Mouse (Mus musculus) thymus, postnatal 10 days (tissue): ENCODE results near the gene Sp3.
A peak's percentile ranks its signal among the peaks of the same experiment; 100 is the strongest.
"Not testable (repeated sequence)": the region's sequence is repeated elsewhere in the genome, so short reads cannot be mapped to it uniquely, and the experiment has no call there.

Experiments
- DNase-seq, 2 experiments: peaks; one replicate each; pipeline ENCODE4 v3.0.0; 2021; ENCODE audit warnings: low spot score in 2 of 2

Gene Sp3

DNA sequence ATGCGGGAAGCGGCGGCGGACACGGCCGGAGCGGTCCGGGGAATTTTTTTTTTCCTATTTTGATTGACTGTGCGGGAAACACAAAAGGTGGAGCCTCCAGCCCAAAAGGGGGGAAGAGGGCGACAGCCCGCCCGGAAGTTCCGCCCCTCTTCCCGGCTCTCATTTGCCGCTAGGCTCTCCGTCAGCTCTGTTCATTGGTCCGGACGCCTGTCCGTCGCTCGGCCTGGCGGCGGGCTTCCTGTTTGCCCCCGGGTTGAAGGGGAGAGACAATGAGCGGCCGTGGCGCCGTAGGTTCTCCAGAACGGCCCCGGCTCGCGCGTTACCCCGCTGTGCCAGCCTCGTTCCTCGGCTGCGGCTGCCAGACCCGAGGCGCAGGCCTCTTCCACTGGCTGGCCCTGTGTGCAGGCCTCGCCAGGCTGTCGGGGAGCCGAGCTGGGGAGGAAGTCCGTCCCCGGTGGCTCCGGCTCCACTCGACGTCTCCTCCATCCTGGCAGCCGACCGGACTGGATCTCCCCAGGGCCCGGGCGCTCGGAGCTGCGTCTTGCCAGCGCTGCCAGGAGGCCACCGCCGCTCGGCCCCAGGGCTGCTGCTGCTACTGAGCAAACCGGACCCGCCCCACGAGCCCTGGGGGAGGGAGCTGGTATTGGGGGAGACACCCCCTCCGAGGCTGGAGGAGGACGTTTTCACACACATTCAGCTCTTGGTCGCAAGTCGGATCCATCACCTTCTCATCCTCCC is at the start of gene Sp3:
Gene Sp3 (minus strand): TSS at position 110 of the 738 bp plus-strand sequence.
- peak; percentile 94 to 96 for DNase-seq

DNA sequence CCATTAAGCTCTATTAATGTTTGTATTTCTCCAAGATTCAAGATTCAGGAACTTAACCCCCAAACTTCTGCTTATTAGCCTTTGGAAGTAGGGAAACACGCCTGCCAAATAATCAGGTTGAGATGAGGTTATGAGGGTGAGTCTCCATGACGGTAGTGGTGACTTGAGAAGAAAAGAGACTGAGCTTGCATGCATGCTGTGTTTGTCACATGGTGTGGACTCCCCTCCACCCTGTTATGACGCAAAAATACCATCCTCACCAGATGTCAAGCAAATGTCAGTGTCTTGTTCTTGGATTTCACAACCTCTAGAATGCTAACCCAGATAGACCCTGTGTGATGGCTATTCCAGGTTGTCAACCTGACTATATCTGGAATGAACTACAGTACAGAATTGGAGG is 49.6 kb upstream of the Sp3 start:
- no peak for DNase-seq

DNA sequence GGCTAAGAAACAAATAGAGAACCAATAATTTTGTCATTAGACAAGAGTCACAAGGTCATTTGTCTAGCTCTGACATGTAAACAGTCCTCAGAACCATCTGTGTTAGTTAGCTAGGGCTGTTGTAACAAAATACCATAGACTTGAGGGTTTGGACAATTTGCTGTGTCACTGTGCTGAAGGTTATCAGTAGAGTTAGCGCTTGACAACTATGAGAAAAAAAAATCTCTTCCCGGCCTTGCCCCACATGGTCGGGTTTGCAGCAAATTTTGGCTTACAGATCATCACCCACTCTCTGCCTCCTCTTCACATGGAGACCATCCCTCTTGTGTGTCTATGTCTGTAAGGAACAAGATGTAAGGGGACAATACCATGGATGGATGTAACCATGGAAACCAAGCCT is 47.8 kb upstream of the Sp3 start:
- DNase-seq, result no peak

DNA sequence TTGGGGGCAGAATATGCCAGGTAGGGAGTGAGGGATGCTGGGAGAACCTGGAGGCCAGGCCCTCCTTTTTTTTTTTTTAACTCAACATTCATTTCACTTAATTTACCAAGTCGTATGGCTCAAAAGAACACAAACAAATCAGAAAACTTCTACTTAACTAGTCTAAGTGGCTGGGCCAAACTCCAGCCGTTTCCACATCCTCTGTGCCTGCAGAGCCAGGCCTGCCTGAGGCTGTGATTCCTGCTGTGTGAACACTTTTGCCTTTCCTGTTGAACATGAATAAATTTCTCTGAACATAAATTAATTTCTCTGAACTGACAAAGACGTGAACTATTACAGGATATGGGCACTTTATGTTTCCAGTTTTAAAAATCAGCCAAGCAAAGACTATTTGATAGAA is 46.9 kb upstream of the Sp3 start:
- no peak for DNase-seq

DNA sequence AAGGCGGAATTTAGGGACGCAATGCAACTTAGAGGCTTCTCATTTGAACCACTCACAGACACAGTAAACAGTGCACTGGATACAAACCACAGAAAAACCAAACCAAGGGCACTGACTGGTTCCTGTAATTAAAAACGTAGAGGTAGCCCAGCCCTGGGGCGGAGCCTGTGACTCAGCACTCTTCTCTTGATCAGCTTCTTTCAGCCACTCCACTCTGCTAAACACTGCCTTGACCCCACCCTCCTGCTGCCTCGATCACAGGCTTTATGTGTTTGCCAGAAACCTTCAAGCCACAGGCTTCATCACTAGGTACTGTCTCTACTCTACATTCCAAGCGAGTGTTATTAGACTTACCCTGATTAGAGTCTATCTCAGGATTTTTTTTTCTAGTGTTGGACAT is 43.6 kb upstream of the Sp3 start:
- no peak for DNase-seq

DNA sequence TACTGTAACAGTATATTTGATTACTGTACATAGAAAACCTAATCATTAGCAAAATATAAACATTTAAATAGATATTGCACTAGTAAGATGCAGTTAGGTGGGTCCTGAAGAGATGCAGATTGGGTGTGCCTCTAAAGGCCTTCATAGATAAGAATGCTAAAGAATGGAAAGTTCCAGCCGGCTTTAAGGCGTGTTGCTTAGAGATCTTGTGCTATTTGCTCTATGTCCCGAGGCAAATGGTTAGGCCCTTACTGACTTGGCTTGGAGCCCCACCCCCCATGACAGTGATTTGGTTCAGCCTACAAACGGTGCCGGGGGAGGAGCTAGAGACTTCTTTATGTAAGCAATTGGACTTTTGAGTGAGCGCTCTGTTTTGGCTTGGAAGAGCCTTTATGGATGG is 40.8 kb upstream of the Sp3 start:
- DNase-seq, result no peak

DNA sequence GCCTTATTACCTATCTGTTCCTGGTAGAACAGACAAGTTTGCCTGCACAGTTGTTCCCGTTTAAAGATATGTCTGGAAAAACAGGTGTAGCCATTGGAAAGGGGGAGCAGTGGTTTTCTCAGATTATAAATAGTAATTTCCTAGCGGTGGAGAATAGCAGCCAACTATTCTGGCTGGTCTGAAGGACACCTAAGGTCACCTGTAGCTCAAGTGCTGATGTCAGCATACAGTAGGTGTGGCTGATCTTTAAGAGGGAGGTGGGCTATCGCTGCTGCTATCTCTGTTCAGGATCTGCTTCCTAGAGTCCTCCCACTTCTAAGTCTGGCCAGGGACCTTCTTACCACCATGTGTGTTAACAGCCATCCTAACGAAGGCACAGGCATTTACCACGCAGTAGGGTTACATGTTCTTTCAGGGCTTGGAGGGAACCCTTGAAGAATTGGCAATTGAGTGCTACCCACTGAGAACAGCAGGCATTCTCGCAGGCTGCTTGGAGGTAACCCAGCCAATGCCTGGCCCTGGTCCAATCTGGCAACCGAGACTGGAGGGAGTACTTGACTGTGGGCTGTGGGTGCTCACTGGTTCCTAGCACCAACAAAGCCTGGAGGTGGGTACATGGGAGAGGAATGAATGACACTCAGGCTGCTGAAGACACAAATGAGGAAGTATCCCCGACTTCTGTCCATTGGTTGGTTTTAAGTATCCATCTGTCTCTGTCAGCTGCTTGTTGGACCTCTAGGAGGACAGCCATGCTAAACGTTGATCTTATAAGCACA is 39.3 kb upstream of the Sp3 start:
- no peak for DNase-seq

DNA sequence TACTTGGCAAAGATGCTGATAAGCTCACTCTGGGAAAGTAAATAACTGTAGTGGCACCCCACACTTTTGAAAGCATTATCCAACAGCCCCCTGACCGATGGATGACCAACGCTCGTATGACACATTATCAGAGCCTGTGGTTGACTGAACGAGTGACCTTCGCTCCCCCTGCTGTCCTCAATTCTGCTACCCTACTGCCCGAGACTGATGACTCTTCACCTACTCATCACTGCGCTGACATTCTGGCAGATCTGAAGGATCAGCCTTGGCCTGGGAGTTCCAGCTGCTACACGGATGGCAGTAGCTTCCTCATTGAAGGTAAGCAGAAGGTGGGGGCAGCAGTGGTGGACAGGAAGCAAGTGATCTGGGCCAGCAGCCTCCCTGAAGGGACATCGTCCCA is 33.8 kb upstream of the Sp3 start:
- not testable (repeated sequence) for DNase-seq

DNA sequence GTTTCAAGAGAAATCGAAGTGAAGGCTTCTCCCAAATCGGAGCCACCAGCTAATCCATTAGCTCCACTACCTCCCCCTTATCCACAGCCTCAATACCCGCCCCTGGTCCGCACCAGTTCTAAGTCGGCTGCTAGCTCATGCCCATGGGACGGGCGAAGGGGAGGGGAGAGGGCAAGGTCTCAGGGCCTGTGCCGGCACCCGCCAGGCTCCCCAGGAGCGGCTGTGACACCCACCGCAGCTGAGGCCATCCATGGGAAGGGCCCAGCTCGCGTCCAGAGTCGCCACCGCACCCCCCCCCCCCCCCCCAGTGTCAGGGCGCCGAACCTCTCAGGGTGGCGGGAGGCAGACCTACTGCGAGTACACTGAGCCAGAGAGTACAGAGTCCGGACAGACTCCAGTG is 32.4 kb upstream of the Sp3 start:
- peak in 1 of 2 experiments; percentile 22 for DNase-seq

DNA sequence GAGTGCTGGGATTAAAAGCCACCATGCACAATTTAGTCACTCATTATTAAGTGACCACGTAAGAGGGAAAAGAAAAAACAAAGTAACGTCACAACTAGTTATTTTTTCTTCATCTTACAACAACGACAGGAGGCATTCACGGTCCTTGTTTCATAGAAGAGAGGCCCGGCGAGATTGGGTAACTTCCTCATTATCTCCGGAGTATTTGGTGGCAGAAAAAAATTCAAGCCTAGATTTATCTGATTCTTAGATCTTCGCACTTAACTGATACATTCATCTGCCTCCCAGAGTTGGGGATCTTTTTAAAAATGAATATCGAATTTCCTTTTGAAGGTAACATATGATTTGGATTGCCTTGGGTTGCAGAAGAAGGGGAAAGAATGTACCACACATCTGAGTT is 27.2 kb upstream of the Sp3 start:
- no peak for DNase-seq

DNA sequence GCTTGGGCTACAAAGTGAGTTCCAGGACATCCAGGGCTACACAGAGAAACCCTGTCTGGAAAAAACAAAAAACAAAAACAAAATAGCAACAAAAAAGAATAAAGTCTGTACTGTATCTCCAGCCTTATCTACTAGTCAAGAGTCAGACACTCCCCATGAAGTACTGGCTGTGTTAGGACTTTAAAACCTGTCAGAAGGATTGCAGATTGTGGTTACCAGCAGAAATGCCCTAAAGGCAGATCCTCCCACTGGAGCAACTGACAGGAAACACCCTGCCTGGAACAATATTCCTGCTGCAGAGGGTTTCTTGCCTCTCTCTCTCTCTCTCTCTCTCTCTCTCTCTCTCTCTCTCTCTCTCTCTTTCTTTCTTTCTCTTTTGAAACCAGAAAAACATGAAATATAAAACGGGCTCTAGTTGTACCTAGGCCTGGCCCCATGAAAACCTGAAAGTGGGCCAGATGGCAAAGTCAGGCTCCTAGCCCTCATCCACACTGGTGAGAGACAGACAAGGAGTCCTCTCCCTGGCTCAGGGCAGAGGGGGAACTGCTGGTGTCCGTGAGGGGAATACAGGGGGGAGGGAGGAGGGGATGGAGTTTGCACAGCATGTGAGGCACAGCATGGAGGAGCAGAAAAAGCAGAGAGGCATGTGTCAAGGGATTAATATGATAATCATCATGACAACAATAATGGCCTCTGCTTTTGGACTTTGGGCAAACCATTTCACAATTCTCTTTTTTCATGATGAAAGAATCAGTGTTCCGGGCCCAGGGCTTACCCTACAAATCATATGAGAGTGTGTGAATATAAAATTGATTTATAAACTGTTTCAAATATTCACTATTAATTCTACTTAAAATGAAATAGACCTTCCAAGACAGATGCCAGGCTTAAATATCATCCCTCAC is 25.6 kb upstream of the Sp3 start:
- no peak for DNase-seq

DNA sequence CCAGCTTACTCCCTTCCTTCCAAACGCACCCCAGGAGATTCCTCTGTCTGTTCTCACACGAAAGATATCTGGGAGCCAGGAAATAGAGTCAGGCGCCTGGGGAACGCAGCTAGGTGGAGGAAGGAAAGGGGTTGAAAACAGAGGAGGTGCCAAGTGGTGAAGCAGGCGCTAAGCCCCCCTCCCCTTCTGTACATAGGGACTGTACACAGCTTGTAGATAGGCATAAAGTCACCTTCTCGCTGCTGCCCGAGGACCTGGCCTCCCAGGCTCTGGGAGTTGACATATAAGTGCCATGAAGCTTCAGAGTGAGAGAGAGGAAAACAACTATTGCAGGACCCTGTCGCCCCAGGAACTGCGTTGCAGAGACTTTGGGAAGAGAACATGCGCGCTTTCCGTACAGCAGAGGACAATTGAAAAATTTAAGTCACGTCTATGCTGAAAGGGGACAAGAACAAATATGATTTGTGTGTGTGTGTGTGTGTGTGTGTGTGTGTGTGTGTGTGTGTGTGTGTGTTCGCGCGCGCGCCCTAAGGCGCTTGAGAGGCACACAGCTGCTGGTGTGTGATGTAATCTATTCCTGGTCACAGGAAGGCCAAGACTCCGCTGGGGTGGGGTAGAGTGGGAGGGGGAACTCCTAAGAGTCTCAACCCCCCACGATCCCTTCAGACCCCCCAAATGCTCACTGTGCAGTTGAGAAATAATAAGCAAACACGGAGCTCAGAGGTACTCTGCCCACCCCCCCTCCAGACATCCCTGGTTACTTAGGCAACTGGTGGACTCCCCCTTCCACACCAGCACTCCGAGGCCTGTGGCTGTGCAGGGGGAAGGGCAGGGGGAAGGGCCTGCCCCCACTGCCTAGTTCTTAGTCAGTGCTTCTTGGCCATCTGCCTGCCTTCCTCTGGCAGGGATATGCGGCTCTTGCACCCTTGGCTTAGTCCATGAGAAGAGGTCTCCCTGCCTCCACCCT is 23.8 kb upstream of the Sp3 start:
- DNase-seq, result peak; percentile 38 to 41

DNA sequence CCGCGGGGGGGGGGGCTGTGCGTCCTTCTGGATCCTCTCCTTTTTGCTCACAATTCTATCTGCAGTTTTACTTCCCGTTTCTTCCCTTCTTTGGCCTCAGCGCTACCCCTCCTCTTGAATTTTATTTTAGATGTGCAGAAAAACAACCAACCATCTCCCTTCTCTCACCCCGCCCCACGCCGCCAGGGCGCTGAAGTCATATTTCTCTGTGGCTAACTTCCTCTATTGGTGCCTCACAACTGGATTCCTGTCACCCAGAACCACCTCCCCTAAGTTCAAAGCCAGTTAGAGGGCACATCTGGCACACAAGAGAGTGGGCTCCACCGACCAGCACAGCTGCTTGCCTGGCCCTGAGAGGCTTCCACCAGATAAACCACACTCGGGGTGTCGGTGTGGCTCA is 22.8 kb upstream of the Sp3 start:
- peak; percentile 73 to 79 for DNase-seq

DNA sequence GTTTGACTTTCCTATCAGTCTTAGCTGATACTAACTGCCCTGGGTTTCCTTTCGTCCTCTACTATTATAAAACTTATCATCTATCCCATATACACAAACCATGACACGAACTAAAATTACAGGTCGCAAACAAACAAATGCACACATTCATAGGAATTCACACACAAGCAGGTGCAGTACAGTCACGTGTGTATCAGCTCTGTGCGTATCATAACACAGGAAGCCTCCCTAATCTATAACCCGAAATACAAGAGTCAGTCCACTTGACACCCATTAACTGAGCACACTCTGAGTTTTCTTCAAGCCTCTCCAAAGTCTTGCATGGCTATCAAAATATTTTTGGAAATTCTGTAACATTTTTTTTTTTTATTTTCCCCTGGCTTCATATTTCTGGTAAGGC is 22.2 kb upstream of the Sp3 start:
- no peak for DNase-seq

DNA sequence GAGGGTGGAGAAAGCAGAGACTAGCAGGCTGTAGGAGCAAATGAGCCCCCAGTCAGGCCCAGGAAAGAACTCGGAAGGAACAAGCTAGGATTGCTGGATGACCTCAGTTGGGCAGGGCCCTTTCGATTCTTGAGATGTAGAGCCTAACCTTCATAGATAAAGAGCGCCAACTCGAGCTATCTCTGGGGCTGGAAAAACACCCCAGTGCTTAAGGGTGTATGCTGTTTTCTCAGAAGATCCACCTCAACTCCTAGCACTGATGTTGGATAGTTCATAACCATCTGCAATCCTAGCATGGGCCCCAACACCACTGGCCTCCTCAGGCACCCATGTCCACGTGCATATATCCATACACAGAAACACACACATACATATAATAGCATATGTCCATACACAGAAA is 21.7 kb upstream of the Sp3 start:
- no peak for DNase-seq

DNA sequence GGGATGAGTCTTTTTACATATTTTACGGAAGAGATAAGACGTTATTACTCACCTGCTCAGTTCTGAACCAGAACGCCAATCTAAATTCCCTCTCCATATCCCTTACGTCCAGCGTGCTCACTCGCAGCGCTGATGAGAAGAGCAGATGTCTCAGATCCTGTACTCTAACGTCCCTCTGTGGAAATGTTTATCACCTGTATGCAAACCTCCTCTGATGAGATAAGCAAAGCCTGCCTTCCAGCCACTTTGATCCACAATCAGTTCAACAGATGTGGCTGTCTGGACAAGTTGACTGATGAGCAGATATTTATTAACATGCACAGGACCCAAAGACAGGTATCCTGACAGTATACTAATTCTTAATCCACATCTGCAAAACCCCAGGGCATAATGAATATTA is 19.9 kb upstream of the Sp3 start:
- DNase-seq, result no peak

DNA sequence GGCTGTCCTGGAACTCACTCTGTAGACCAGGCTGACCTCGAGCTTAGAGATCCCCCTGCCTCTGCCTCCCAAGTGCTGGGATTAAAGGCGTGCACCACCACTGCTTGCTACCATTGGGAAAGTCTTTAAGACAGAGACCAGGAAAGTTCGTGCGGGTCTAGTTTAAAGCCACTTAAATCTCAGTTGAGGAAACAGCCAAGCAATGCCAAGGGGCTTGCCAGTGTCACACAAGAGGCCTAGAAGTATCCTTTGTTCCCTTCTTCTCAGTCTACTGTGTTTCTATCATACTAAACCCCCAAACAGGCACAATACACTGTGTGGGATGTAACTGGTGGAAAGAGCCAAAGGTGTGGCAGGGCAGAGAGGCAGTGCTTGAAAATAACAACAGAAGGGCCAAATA is 17.3 kb upstream of the Sp3 start:
- no peak for DNase-seq

DNA sequence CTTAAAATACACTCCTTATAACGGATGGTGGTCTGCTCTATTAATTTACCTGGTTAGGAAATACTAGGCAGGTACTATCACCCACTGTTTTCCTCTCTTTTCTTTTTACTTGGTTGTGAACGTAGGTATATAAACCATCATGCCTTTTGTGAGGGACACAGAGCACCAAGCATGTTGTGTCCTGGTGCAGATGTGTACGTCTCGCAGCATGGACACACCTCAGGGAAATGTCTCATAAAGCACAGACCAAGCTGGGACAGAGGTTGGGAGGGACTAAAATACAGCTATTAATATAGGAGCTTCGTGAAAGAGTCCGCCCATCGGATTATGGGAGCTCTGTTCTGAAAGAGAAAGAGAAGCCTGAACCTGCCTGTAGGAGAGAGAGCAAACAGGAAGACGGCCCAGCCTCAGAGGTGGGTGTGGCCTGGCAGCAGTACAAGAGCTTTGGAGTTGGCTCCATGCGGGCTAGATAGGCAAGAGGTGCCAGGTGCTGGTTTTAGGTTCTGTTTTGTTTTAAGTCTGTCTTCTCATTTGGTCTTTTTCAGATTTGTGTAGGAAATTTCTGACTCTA is 16.6 kb upstream of the Sp3 start:
- DNase-seq, result peak; percentile 76 to 77

DNA sequence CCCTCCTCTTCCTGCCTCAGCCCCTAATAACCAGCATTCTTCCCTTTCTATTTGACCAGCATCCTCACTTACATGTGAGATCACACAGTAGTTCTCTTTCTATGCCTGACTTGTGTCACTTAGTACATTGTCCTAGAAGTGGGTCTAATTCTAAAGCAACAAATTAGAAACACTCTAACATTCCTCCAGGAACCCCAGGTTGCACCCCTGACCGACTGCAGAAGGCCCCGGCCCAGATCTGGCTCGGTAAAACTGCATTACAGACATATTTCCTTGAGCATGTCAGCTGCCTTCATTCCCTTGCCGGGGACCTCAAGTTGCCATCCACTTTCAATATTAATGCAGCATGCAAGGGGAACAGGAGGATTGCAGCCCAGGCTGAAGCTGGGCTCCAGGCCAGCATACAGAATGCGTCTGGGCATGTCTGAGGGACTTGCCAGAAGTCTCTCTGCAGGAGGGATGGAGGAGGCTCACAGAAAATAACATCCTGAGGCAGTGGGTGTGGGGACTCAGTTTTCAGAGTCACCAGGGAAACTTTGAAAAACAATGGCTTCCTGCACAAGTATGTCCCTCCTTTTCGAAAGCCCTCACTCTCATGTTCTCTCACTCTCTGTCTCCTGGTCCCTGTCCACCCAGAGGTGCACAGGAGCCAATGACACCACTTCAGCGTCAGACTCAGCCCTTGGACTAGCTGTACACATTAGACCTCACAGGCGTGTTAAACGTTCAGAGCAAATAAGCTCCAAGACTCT is 15.3 kb upstream of the Sp3 start:
- no peak for DNase-seq

DNA sequence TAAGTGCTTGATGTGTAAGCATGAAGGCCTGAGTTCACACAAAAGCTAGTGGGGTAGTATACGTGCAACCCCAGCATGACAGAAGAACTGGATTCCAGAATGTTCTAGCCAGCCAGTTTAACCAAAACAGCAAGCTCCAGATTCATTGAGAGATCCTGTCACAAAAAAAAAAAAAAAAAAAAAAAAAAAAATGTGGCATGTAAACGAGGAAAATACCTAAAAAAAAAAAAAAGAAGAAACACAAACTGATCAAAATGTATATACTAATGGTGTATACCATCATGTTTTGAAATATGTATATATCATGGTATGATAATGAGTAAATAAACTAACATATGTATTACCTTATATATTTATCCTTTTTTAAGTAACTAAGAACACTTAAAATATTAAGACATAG is 13.9 kb upstream of the Sp3 start:
- DNase-seq, result no peak
